Mouse (Mus musculus): ENCODE results near the gene Rab15.

The Rab15 gene

DNA sequence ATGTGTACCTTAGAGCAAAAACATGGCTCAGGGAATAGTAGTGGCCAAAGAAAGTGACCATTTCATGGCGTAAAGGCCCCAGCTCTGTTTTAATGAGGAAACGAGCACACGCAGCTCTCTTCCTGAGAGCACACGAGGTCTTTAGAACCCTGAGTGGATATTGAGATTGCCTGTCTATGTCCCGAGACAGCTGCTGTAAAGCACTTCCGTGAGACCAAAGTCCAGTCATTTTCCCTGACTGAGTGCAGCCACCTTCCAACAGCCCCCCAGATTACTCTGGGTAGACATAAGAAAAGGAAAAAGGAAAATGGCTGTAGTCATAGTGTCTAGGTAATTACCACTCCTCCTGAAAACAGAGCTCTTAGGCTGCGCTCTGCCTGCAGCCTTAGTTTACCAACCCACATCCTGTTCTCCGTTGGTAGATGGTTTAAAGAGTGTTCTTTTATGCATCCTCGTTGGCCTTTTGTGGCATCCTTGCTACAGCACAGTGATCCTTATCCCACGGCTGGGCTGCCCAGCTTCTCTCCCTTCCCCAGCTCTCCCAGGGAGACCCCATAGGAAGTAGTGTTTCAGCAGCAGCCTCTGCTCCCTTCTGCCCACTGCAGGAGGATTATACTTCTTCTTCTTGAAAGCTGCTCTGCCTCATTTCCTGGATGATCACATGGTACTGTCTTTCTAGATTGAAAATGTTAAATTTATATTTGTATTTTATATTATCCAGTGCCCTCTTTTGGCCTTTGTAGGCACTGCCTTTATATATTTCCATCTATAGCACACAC lies 44.2 kb downstream of the Rab15 start:
- DNase-seq (ENCODE audit: low read depth, low spot score) = no peak

DNA sequence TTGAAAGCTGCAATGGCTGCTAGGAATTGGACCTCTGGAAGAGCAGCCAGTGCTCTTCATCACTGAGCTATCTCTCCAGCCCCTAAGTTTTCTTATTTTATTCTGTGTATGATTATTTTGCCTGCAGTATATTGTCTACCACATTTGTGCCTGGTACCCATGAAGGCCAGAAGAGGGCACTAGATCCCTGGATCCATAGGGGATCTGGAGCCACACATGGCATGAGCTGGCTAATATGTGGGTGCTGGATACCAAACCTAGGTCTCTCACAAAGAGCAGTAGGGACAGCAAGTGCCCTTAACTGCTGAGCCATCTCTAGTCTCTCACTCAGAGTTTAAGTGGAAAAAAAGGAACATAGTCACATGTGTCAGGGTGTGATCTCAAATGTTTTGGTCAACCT lies 44.9 kb downstream of the Rab15 start:
- DNase-seq (ENCODE audit: low read depth, low spot score) = no peak

DNA sequence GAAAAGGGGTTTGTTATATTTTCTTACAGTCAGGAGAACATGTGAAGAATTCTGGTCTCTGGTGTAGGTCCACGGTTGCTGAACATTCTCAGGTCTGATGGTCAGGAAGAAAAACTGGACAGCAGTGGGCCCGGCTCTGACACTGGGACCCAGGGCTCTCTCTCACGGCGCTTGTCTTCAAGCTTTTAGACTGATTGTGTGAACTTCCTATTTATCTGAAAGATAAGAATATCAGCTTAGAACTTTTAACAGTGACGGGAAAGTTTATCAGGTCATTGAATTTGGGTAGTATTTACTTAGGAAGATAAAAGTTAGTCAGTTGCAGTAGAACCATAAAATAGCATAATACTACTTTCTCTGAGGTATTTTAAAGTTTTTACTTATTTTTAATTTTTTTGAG lies 45.8 kb downstream of the Rab15 start:
- no peak for DNase-seq (ENCODE audit: low read depth, low spot score)

DNA sequence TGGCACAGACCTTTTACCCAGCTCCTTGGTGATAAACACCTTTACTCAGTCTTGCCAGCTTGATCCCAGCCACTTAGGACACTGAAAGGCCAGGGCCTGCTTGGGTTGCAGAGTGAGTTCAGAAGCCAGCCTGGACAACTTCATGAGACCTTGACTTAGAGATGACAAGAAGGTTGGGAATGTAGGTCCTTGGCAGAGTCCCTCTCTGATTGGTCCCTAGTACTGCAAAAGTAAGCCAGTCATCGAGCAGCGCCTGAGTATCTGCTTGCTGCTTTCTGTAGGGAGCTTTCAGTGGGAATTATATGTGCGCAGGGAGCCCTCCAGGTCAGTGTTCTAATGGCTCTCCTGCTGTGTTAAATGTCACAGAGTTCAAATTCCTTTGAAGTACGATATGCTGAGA lies 47.6 kb downstream of the Rab15 start:
- DNase-seq (ENCODE audit: low read depth, low spot score) = no peak

- no peak for DNase-seq (ENCODE audit: low read depth, low spot score)
Measured at GRCm38 (mm10) chr12:76774652-76775051, 48.1 kb downstream of the Rab15 start.

- no peak for DNase-seq (ENCODE audit: low read depth, low spot score)
Measured at GRCm38 (mm10) chr12:76771540-76771939, 51.2 kb downstream of the Rab15 start.

DNA sequence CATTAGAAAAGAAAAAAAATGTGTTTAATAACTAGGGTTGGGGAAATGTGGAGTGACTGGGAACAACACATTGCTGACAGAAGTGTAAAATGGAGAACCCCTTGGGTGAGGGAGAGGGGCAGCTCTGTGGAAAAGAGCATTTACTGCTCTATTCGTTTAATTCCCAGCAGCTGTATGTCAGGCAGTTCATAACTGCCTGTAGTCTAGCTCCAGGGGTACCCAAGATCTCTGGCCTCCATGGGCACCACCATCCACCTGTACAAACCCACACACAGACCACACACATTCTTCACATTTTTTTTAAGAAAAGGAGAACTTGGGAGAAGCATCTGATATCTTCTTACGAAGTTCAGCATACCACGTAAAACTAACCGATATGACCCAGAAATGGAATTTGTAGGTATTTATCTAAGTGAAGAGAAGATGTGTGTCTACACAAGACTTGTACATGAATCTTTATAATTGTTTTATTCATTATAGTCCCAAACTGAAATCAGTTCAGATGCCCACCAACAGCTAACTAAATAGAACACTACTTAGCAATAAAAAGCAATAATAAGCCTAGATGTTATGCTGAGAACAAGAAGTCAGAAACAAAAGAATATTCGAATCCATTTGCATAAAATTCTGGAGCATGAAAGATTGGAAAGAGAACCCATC lies 51.7 kb downstream of the Rab15 start:
- no peak for DNase-seq (ENCODE audit: low read depth, low spot score)

- DNase-seq (ENCODE audit: low read depth, low spot score) = no peak
Measured at GRCm38 (mm10) chr12:76765901-76766630, 56.6 kb downstream of the Rab15 start.

DNA sequence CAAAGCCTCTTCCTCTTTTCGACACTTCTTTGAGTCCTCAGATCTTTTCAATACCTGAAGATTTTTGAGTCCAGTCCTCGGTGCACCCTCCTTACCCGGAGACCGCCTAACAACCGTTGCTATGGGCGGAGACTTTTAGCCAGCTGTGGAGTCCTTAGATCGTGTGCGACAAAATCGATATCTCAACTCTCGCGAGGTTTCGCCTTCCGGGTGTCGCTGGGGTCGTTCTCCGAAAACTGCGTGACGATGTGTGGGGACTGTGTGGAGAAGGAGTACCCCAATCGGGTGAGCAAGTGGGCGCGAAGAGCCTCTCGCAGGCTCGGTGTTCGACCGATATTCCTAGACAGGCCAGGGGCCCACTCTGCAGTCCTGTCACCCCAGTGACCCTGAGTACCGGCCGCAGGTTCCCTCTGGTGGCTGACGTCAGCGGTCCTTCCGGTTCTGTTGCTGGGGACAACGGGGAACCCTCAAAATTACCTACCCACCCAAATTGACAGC lies 57.3 kb downstream of the Rab15 start, which contains the start of the genes Churc1 and Fntb:
TSS of gene Churc1 (plus strand) at position 185 of the 498 bp plus-strand sequence.
TSS of gene Fntb (plus strand) at position 236 of the 498 bp plus-strand sequence.
- DNase-seq (ENCODE audit: low read depth, low spot score) = peak; percentile 96

GRCm38 (mm10) chr12:76752652-76753318 lies 69.9 kb downstream of the Rab15 start:
- peak; percentile 71 for DNase-seq (ENCODE audit: low read depth, low spot score)

GRCm38 (mm10) chr12:76750866-76751459 lies 71.7 kb downstream of the Rab15 start:
- no peak for DNase-seq (ENCODE audit: low read depth, low spot score)
